Mouse (Mus musculus) heart, embryonic 16.5 days (tissue): ENCODE results near the gene Pde7b. TPM values are rescaled to one million over a fixed set of nuclear protein-coding genes. Genes with fewer than 3 reads are reported as not detected.
A peak's percentile ranks its signal among the peaks of the same experiment; 100 is the strongest.

ENCODE experiments used
- ATAC-seq: fragments of 200-750 bp; cut with Nextera tagmentation; replicated peaks from 2 replicates; pipeline ENCODE4 v1.8.0; 2017; ENCODE audit warnings: moderate number of reproducible peaks; ENCODE audit not compliant: insufficient read depth, low FRiP score; ENCODE audit errors: extremely low read depth
- H3K27ac ChIP-seq: fragments of 300-500 bp; sonication (generic); 2 replicates; pipeline ENCODE4 v1.5.1; 2014; ENCODE audit warnings: mild to moderate bottlenecking, low read length, control low read depth, moderate library complexity
- H3K27me3 ChIP-seq: fragments of 300-500 bp; sonication (generic); 2 replicates; pipeline ENCODE4 v1.6.1; 2014; ENCODE audit warnings: low read length, mixed read lengths; ENCODE audit not compliant: control insufficient read depth, insufficient read depth
- H3K36me3 ChIP-seq: fragments of 300-500 bp; sonication (generic); 2 replicates; pipeline ENCODE4 v1.6.1; 2014; ENCODE audit not compliant: control insufficient read depth, insufficient read depth
- H3K4me1 ChIP-seq: fragments of 300-500 bp; sonication (generic); 2 replicates; pipeline ENCODE4 v1.6.1; 2014; ENCODE audit warnings: low read length, mixed read lengths; ENCODE audit not compliant: control insufficient read depth, insufficient read depth
- H3K4me2 ChIP-seq: fragments of 300-500 bp; sonication (generic); 2 replicates; pipeline ENCODE4 v1.6.1; 2014; ENCODE audit warnings: low read depth, mild to moderate bottlenecking, control low read depth, low read length
- H3K4me3 ChIP-seq: fragments of 300-500 bp; sonication (generic); 2 replicates; pipeline ENCODE4 v1.5.1; 2014; ENCODE audit warnings: mild to moderate bottlenecking, control low read depth, low read length
- H3K9ac ChIP-seq: fragments of 300-500 bp; sonication (generic); 2 replicates; pipeline ENCODE4 v1.6.1; 2014; ENCODE audit warnings: low read length, control low read depth
- H3K9me3 ChIP-seq: fragments of 300-500 bp; sonication (generic); replicated peaks from 2 replicates; pipeline ENCODE4 v1.6.1; 2016; ENCODE audit warnings: low read length; ENCODE audit not compliant: control insufficient read depth
- WGBS: fragments of 180-500 bp; shearing (Covaris S2); extraction: QIAGEN DNeasy Blood & Tissue Kit; methylation state at CpG from one replicate; pipeline ENCODE4 v1.1.7; 2014; 5-methylcytosine and 5-hydroxymethylcytosine counted together
- polyA plus RNA-seq: library from polyadenylated mRNA; unstranded; fragments of >200 nt; fragmentation: Nextera tagmentation; extraction: Ambion mirVana; gene quantifications from 2 replicates; pipeline ENCODE4 v1.2.1, GENCODE M21; 2015

Gene Pde7b
- polyA plus RNA-seq, 1 experiment from 2014 or later = 4.0 TPM

DNA sequence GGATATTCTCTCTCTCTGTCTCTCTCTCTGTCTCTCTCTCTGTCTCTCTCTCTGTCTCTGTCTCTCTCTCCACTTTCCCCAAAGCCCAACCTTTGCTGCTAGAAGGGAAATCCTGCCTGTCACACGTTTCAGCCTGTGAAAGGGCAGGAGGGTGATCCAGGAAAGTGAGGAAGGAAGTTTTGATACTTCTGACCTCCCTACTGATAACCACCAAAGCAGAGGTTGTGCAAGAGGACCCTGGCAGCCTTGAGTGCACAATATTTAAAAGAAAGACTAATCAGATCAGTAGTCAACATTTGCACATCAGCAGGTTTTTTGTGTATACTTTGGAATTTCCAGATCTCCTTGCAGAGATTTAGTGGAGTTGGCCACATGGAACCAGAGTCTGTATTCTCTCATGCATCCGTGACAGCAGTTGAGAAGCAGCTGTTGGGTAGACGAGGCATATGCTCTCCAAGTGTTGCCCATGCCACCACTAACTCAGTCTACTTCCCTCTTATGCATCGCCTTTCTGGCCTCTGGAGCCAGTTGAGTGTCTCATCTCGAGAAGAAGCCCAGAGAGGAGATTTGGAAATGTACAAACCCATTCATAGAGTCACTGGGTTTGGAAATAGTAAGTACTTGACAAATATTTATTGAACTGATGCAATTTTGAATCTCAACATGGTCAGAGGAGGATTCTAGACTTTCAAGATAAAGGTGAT is 129.6 kb downstream of the Pde7b start:
- H3K36me3 ChIP-seq = no peaks in the 10 kb centered on the region
- no peak overlapping the region for H3K4me3 ChIP-seq
- no peaks in the 10 kb centered on the region for H3K4me1 ChIP-seq
- no peaks in the 10 kb centered on the region for H3K9me3 ChIP-seq
- no peaks in the 10 kb centered on the region for H3K27me3 ChIP-seq
- 55% methylated on average over 5 of the region's 5 CpGs for WGBS
- no peak overlapping the region for H3K9ac ChIP-seq
- no peak overlapping the region for H3K27ac ChIP-seq
- ATAC-seq = no peak
- H3K4me2 ChIP-seq = no peak overlapping the region

DNA sequence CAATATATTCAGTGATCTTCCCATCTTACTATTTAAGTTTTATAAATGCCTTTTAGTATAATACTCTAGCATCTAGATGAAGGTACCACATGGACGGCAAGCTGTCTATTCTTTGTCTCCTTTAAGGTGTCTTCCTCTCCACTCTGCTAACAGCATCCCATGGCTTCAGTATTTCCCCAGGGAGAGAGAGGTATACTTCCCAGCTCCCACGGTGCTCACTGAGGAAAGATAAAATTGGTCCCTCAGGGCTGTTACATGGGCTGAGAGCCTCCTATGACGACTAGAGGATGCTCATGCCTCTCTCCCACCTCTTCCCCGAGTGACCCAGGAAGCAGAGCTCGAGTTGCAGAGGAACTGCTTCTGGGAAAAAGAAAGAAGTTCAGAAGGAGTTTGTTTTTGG is 130.9 kb downstream of the Pde7b start:
- Histone ChIP-seq H3K36me3 (no peaks in the 10 kb centered on the region), H3K27ac (no peak overlapping the region), H3K9ac (no peak overlapping the region), H3K27me3 (no peaks in the 10 kb centered on the region), H3K4me2 (no peak overlapping the region), H3K9me3 (no peaks in the 10 kb centered on the region), H3K4me1 (no peaks in the 10 kb centered on the region), H3K4me3 (no peak overlapping the region)
- no peak for ATAC-seq
- 40% methylated on average over 5 of the region's 5 CpGs for WGBS

DNA sequence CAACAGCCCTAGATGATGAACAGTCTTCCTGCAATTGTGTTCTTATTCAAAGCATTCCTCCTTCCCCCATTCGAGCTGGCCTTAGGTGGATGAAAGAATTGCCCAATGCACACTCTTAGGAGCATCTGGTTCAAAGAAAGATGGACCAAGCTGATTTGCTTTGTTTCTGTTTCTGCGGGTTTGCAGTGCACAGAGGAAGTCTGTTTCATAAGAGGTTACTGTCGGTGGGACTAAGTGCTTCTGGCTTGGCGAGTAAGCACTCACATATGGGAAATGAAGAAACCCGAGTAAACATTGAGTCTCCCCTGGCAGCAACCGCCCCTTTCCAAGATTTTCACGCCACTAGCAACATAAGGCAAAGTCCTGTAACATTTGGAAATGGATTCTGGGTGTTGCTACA is 134.8 kb downstream of the Pde7b start:
- Histone ChIP-seq H3K9ac (no peak overlapping the region), H3K27ac (no peak overlapping the region), H3K9me3 (no peaks in the 10 kb centered on the region), H3K36me3 (no peaks in the 10 kb centered on the region), H3K4me2 (no peak overlapping the region), H3K4me3 (no peak overlapping the region), H3K27me3 (no peaks in the 10 kb centered on the region), H3K4me1 (no peaks in the 10 kb centered on the region)
- 34% methylated on average over 7 of the region's 7 CpGs for WGBS
- ATAC-seq = peak; percentile 28; the same call in 1 of the 2 replicates

DNA sequence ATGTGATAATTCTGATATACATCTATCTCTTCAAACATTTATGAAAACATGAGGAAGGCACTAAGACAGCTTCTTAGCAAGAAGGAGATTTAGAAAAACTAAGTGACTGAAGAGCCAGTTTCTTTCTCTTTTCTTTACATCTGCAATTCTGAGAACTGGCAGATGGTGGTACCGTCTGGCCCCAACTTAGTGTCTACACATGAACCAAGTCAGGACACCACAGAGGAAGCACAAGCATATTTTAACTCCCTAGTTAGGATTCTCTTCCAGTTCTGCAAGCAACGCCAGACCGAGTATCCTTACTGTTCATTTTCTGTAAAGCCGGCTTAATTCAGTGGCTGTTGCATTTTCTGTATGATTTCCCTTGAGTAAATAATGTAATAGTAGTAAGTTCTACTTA is 138.9 kb downstream of the Pde7b start:
- 86% methylated on average over 4 of the region's 4 CpGs for WGBS
- no peak overlapping the region for H3K27ac ChIP-seq
- no peak overlapping the region for H3K4me3 ChIP-seq
- H3K9ac ChIP-seq = no peak overlapping the region
- no peaks in the 10 kb centered on the region for H3K4me1 ChIP-seq
- no peak for ATAC-seq
- H3K36me3 ChIP-seq = no peaks in the 10 kb centered on the region
- no peak overlapping the region for H3K4me2 ChIP-seq
- no peaks in the 10 kb centered on the region for H3K9me3 ChIP-seq
- no peaks in the 10 kb centered on the region for H3K27me3 ChIP-seq

DNA sequence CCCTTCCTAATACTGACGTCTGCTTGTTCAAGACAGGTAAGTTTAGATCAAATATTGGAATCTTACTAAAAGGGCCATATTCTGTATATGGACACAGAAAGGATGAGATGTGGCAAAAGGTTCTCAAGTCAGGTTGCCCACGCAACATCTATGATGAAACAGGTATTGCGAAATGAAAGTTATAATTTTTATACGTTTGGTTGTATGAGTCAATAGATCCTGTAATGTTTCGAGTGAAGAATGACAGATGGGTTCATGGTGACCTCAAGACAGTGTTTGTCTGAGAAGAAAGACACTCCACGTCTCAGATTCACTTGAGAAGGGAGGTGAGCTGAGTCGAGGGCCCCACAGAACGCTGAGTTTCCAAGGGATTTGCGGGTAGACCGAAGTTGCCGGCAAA is 149.9 kb downstream of the Pde7b start:
- Histone ChIP-seq H3K4me2 (no peak overlapping the region), H3K36me3 (no peaks in the 10 kb centered on the region), H3K9ac (no peak overlapping the region), H3K27me3 (no peaks in the 10 kb centered on the region), H3K9me3 (no peaks in the 10 kb centered on the region), H3K4me1 (peaks cover 7% of the 10 kb centered on the region; the same call in 1 of the 2 replicates), H3K27ac (no peak overlapping the region), H3K4me3 (no peak overlapping the region)
- no peak for ATAC-seq
- WGBS = 92% methylated on average over 11 of the region's 11 CpGs

DNA sequence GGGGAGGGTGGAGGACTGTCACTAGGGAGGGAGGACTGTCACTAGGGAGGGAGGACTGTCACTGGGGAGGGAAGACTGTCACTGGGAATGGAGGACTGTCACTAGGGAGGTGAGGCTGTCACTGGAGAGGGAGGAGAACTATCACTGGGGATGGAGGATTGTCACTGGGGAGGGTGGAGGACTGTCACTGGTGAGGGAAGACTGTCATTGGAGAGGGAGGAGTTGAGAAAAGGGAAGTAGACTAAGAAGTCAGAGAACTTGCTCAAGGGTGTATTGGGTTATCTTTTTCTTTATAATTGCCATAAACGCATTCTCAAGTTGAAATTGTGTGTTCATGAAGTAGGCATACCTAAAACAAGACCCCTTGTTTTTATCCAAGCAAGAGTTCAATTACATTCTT is 150.5 kb downstream of the Pde7b start:
- peaks cover 7% of the 10 kb centered on the region; the same call in 1 of the 2 replicates for H3K4me1 ChIP-seq
- ATAC-seq = no peak
- H3K36me3 ChIP-seq = no peaks in the 10 kb centered on the region
- H3K27ac ChIP-seq = no peak overlapping the region
- no peaks in the 10 kb centered on the region for H3K9me3 ChIP-seq
- WGBS = 88% methylated on average over 1 of the region's 1 CpGs
- H3K4me3 ChIP-seq = no peak overlapping the region
- H3K4me2 ChIP-seq = no peak overlapping the region
- no peaks in the 10 kb centered on the region for H3K27me3 ChIP-seq
- H3K9ac ChIP-seq = no peak overlapping the region

DNA sequence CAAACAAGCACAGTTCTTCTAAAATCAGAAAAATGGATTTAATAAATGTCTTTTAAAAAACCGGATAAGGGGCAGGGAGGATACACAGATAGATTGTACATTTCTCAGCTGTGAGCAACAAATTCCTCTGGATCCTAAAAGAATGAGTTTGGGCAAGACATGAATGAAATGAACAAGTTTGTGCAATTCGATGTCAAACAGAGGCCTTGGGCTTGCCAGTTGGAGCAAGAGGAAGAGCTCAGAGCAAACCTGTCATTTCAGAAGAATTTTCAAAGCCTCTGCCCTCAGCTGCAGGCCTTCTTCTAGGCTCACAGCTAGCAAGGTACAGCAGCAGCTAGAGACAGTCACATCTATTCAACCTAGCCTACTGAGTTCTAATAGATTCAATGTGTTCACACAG is 153.4 kb downstream of the Pde7b start:
- no peak overlapping the region for H3K4me3 ChIP-seq
- no peak for ATAC-seq
- H3K27ac ChIP-seq = no peak overlapping the region
- H3K9me3 ChIP-seq = no peaks in the 10 kb centered on the region
- no peaks in the 10 kb centered on the region for H3K36me3 ChIP-seq
- WGBS = 79% methylated on average over 2 of the region's 2 CpGs
- no peaks in the 10 kb centered on the region for H3K27me3 ChIP-seq
- no peak overlapping the region for H3K4me2 ChIP-seq
- H3K9ac ChIP-seq = no peak overlapping the region
- peaks cover 13% of the 10 kb centered on the region for H3K4me1 ChIP-seq

DNA sequence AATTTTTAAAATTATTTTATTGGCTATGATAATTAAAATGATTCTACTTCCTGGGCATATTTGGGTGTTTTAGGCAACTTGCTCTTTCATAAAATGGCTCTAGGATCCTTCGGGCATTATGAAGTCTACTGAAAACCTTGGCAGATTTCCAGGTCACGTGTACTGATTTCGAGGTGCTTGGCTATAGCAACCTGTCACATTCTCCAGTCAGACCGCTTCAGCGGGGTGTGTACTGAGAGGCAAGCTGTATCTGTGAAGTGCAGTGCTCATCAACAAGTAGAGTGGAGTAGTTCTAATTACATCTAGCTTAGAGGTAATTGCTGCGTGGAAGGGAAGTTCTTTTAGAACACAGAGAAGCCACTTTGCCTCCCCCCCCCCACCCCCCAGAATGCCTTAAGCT is 156.2 kb downstream of the Pde7b start:
- 37% methylated on average over 6 of the region's 6 CpGs for WGBS
- no peak overlapping the region for H3K9ac ChIP-seq
- peaks cover 13% of the 10 kb centered on the region for H3K4me1 ChIP-seq
- no peaks in the 10 kb centered on the region for H3K36me3 ChIP-seq
- no peaks in the 10 kb centered on the region for H3K9me3 ChIP-seq
- H3K4me2 ChIP-seq = no peak overlapping the region
- no peak overlapping the region for H3K4me3 ChIP-seq
- ATAC-seq = peak; percentile 80
- no peaks in the 10 kb centered on the region for H3K27me3 ChIP-seq
- H3K27ac ChIP-seq = no peak overlapping the region

DNA sequence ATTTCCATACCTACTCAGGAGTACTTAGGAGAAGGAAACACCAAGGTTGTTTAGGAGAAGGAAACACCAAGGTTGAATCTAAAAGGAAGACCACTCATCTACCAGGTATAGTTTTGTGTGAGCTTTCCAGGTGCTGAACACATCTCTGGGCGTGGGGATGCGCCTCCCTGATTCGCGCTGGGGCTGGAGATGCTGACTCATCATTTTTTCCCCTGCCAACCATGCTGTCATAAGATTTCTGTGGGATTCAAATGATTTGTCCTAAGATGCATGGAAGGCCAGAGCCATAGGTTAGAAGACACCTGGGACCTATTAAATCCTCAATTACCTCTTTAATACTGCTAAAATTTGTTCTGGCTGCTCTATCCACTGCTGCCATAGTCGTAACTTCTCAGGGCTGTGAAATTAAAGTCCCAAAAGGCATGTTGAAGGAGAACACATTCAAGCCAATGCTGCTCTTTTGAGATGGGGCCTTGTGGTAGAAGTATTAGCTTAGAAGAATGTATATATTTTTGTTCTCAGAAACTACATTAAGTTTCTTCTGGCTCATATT is 157.1 kb downstream of the Pde7b start:
- ATAC-seq = no peak
- H3K9me3 ChIP-seq = no peaks in the 10 kb centered on the region
- H3K36me3 ChIP-seq = no peaks in the 10 kb centered on the region
- 93% methylated on average over 5 of the region's 5 CpGs for WGBS
- no peaks in the 10 kb centered on the region for H3K27me3 ChIP-seq
- H3K27ac ChIP-seq = no peak overlapping the region
- no peak overlapping the region for H3K4me2 ChIP-seq
- H3K9ac ChIP-seq = no peak overlapping the region
- H3K4me1 ChIP-seq = peaks cover 13% of the 10 kb centered on the region
- no peak overlapping the region for H3K4me3 ChIP-seq
